Mouse (Mus musculus): Measurements from ENCODE around the gene Washc3. TPM values are rescaled to one million over a fixed set of nuclear protein-coding genes. Genes with fewer than 3 reads are reported as not detected.

Washc3 gene
- polyA plus RNA-seq, 1 experiment: 23.8 TPM

DNA sequence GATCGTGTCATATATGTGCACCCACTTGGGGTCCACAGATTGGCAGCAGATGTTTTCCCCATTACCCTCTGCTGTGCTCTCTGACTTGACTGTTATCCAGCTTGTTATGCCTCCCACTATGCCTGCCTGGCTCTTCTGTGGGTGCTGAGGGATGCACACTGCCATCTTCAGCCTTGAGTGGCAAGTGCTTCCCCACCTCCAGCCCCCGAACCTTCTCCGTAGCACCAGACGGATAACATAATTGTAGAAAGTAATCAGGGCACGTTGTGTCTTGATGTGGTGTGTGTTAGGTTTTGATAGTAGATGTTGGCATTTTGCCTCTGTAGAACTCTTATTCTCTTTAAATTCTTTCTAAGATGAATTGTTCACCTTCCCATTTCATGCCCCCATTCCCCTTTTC is 11.8 kb downstream of the Washc3 start:
- no peak overlapping the region for H3K27ac ChIP-seq (ENCODE audit: insufficient read depth, low read length)
- H3K4me1 ChIP-seq (ENCODE audit: control insufficient read depth, insufficient read depth, low read length): no peaks in the 10 kb centered on the region
- H3K4me3 ChIP-seq (ENCODE audit: insufficient read depth, low read length): no peak overlapping the region
- TF ChIP-seq POLR2A (IDR thresholded peaks at IDR 0.05; ENCODE audit: extremely low read depth, insufficient read depth, low read length) (no peak), CTCF (IDR thresholded peaks at IDR 0.05; ENCODE audit: extremely low read depth, insufficient read depth, low read length) (no peak)

DNA sequence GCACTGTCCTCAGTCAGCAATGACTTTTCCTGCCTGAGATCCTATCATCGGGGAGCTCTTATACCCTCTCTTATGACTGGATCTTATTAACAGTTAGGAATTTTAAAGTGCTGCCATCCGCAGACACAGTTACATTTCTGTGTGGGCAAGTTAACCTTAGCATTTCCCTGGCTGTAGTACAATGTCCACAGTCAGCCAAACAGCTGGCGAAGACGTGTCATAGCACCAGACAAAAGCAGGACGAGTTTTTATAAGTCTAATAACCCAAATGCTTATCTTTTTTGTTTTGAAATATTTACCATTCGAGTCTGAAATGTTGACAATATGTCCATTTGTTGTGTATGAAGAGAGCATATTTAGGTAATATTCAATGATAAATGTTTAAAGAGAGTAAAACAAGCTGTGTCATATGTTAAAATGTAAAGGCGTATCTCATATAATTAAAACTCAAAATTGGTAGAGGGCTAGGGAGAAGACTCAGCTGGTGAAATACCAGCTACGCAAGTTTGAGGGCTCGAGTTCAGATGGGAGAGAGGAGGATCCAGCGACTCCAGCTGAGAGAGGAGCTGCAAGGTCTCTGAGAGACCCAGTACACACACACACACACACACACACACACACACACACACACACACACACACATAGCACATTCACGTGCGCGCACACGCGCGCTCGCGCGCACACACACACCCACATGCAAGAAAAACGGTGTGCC is 14.1 kb downstream of the Washc3 start:
- Histone ChIP-seq H3K27ac (ENCODE audit: insufficient read depth, low read length) (no peak overlapping the region), H3K4me3 (ENCODE audit: insufficient read depth, low read length) (no peak overlapping the region), H3K4me1 (ENCODE audit: control insufficient read depth, insufficient read depth, low read length) (no peaks in the 10 kb centered on the region)
- TF ChIP-seq POLR2A (IDR thresholded peaks at IDR 0.05; ENCODE audit: extremely low read depth, insufficient read depth, low read length) (no peak), CTCF (IDR thresholded peaks at IDR 0.05; ENCODE audit: extremely low read depth, insufficient read depth, low read length) (no peak)

DNA sequence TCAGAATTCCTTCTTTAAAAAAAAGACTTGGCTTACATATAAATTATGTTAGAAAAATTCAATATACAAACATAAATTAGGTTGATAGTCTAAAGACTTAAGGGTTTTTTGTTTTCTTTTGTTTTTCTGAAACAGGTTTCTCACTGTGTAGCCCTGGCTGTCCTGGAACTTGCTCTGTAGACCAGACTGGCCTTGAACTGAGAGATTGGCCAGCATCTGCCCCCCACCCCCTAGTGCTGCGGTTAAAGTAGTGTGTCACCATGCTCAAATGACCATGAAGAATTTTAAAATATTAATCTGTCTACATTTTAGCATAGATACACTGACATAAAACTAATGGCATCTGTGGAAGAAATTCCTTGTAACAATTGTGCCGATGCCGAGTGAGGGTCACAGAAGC is 17.3 kb downstream of the Washc3 start:
- no peak overlapping the region for H3K4me3 ChIP-seq (ENCODE audit: insufficient read depth, low read length)
- TF ChIP-seq CTCF (IDR thresholded peaks at IDR 0.05; ENCODE audit: extremely low read depth, insufficient read depth, low read length) (no peak), POLR2A (IDR thresholded peaks at IDR 0.05; ENCODE audit: extremely low read depth, insufficient read depth, low read length) (no peak)
- H3K27ac ChIP-seq (ENCODE audit: insufficient read depth, low read length): no peak overlapping the region
- H3K4me1 ChIP-seq (ENCODE audit: control insufficient read depth, insufficient read depth, low read length): no peaks in the 10 kb centered on the region

DNA sequence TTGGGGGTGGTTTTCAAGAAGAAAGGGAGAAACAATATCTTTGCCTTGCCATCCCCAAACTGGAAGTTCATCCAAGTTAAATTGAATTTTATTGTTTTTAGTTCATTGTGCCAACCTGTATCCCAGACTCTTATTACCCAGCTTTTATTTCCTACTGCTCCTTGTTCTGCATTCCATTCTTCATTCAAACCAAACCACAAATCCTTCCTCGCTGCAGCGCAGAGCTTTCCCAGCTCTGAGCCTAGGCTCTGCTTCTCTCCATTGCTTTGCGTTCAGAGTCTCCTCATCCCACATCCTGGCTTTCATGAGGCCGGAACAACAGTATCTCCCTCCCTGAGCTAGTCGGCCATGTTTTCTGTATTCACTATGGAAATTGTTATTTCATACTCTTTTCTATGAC is 20.8 kb downstream of the Washc3 start:
- Histone ChIP-seq H3K27ac (ENCODE audit: insufficient read depth, low read length) (no peak overlapping the region), H3K4me1 (ENCODE audit: control insufficient read depth, insufficient read depth, low read length) (no peaks in the 10 kb centered on the region), H3K4me3 (ENCODE audit: insufficient read depth, low read length) (no peak overlapping the region)
- TF ChIP-seq CTCF (IDR thresholded peaks at IDR 0.05; ENCODE audit: extremely low read depth, insufficient read depth, low read length): no peak
- TF ChIP-seq POLR2A (IDR thresholded peaks at IDR 0.05; ENCODE audit: extremely low read depth, insufficient read depth, low read length): no peak

DNA sequence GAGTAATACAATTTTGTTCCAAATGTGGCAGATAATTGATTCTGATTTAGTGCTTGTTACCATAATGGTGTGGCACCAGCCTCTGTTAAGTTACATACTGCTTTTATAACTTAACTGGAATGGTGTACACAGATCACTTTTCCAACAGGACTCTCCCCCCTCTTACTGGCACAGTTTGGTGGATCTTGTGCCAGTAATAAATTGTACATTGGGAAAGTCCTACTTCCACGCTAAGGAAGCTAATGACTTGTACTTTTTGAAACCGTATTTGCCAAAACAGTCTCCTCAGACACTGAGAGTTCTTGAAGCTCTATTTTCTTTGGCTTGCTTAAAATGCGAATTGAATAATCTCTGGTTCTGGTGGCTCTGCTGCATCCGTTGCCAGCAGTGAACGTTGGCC is 24.5 kb downstream of the Washc3 start:
- Histone ChIP-seq H3K4me1 (ENCODE audit: control insufficient read depth, insufficient read depth, low read length) (no peaks in the 10 kb centered on the region), H3K27ac (ENCODE audit: insufficient read depth, low read length) (no peak overlapping the region)
- TF ChIP-seq POLR2A (IDR thresholded peaks at IDR 0.05; ENCODE audit: extremely low read depth, insufficient read depth, low read length) (no peak), CTCF (IDR thresholded peaks at IDR 0.05; ENCODE audit: extremely low read depth, insufficient read depth, low read length) (no peak)

DNA sequence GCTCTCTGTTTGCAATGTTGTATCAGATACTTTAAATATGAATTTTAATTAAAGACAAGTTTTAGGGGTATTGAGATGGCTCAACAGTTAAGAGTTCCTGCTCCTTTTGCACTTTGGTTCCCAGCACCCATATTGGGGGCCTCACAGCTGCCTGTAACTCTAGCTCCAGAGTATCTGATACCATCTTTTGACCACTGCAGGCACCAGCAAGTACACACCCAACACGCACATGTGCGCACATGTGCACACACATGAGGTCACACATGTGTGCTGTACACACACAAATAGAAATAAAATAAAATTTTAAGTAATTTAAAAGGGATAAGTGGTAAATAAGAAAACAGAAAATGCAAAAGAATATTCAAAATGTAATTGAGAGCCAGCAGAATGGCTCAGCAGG is 27.1 kb downstream of the Washc3 start:
- Histone ChIP-seq H3K4me1 (ENCODE audit: control insufficient read depth, insufficient read depth, low read length) (no peaks in the 10 kb centered on the region), H3K4me3 (ENCODE audit: insufficient read depth, low read length) (no peak overlapping the region), H3K27ac (ENCODE audit: insufficient read depth, low read length) (no peak overlapping the region)
- TF ChIP-seq POLR2A (IDR thresholded peaks at IDR 0.05; ENCODE audit: extremely low read depth, insufficient read depth, low read length): no peak
- TF ChIP-seq CTCF (IDR thresholded peaks at IDR 0.05; ENCODE audit: extremely low read depth, insufficient read depth, low read length): no peak

More for the DNA sequence above, 24.5 kb downstream of the Washc3 start:
- no peak overlapping the region for H3K4me3 ChIP-seq (ENCODE audit: insufficient read depth, low read length)

DNA sequence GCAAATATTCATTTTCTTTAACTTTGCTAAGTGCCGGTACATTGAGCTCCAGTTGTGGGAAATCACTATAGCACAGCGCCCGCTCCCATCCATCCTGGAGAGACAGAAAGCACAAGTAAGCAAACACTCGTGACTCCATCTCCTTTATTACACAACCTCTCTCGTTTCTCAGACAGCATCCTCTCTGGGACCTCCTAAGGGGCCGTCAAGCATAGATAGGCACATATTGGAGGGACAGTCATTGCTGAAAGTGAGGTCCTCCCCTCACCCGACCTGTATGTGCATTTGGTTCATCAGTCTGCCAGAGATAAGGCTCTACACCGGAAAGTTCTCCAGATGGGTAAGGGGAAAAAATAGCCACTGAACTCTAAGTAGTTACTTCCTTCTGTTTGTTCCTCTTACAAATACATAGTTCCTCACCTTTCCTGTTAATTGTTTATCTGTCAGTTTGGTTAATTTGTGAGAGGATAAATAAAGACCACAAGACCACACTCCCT is 27.7 kb downstream of the Washc3 start:
- no peak overlapping the region for H3K27ac ChIP-seq (ENCODE audit: insufficient read depth, low read length)
- H3K4me1 ChIP-seq (ENCODE audit: control insufficient read depth, insufficient read depth, low read length): no peaks in the 10 kb centered on the region
- H3K4me3 ChIP-seq (ENCODE audit: insufficient read depth, low read length): no peak overlapping the region
- TF ChIP-seq POLR2A (IDR thresholded peaks at IDR 0.05; ENCODE audit: extremely low read depth, insufficient read depth, low read length) (no peak), CTCF (IDR thresholded peaks at IDR 0.05; ENCODE audit: extremely low read depth, insufficient read depth, low read length) (no peak)

DNA sequence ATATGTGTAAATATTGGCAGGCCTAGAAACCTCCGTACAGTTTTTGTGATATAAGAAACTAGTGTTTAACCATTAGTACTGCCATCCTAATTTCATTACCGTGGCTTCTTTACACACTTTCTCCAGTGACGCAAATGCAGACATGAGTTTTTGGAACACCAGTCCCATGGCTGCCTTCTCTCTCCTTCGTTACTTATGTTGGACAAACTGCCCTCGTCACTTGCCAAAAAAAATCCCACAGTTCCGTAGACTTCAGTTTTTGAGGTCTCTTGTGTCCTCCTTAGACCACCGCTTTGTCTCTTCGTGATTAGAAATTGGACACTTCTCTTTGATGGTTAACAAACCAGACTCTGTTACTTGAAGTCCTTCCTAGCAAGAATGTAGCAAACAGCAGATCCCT is 30.8 kb downstream of the Washc3 start:
- H3K4me1 ChIP-seq (ENCODE audit: control insufficient read depth, insufficient read depth, low read length): no peaks in the 10 kb centered on the region
- H3K27ac ChIP-seq (ENCODE audit: insufficient read depth, low read length): no peak overlapping the region

DNA sequence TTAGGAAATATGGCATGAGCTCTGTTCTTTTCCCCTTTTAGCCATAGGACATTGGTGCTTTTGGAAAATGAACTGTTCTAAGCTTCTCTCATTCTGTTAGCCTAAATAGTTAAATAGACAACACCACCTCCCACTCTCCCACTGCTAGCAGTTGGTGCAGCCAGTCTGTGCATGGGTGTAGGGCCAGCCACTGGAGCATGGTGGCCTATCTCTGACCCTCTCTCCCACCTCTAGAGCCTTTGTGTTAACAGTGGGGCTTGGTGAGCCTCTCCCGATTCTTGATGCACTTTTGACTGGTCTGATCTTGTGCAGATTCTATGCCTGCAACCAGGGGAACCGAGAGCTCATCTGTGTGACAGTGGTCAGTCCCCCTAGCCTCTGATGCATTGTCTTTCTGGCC is 31.9 kb downstream of the Washc3 start:
- no peaks in the 10 kb centered on the region for H3K4me1 ChIP-seq (ENCODE audit: control insufficient read depth, insufficient read depth, low read length)
- H3K27ac ChIP-seq (ENCODE audit: insufficient read depth, low read length): no peak overlapping the region
- no peak overlapping the region for H3K4me3 ChIP-seq (ENCODE audit: insufficient read depth, low read length)
- TF ChIP-seq POLR2A (IDR thresholded peaks at IDR 0.05; ENCODE audit: extremely low read depth, insufficient read depth, low read length) (no peak), CTCF (IDR thresholded peaks at IDR 0.05; ENCODE audit: extremely low read depth, insufficient read depth, low read length) (no peak)

More for the DNA sequence above, 30.8 kb downstream of the Washc3 start:
- no peak overlapping the region for H3K4me3 ChIP-seq (ENCODE audit: insufficient read depth, low read length)
- TF ChIP-seq POLR2A (IDR thresholded peaks at IDR 0.05; ENCODE audit: extremely low read depth, insufficient read depth, low read length) (no peak), CTCF (IDR thresholded peaks at IDR 0.05; ENCODE audit: extremely low read depth, insufficient read depth, low read length) (no peak)

DNA sequence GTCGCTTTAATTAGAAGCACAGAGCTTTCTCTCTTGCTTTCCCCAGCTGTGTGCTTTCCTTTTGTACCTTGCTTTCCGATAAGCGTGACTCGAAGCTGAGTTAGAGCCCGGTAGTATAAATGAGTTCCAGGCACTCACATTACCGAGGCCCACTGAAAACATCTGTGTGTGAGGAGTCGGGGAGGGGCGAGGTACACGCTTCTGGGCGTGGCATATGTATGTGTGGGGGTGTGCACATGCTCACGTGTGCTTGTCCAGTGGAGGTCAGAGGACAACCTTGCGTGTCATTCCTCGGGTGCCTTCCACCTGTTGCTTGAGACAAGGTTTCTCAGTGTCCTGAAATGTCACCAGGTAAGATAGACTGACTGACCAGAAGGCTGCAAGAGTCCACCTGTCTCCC is 43.8 kb downstream of the Washc3 start:
- Histone ChIP-seq H3K4me1 (ENCODE audit: control insufficient read depth, insufficient read depth, low read length) (no peaks in the 10 kb centered on the region), H3K27ac (ENCODE audit: insufficient read depth, low read length) (no peak overlapping the region), H3K4me3 (ENCODE audit: insufficient read depth, low read length) (no peak overlapping the region)
- no peak for TF ChIP-seq POLR2A (IDR thresholded peaks at IDR 0.05; ENCODE audit: extremely low read depth, insufficient read depth, low read length)
- no peak for TF ChIP-seq CTCF (IDR thresholded peaks at IDR 0.05; ENCODE audit: extremely low read depth, insufficient read depth, low read length)
